Mouse (Mus musculus) heart, embryonic 10.5 days (tissue): Measurements from ENCODE around the gene Calcoco1. TPM values are rescaled to one million over a fixed set of nuclear protein-coding genes. Genes with fewer than 3 reads are reported as not detected.

Experiments used
- DNase-seq: peaks from one replicate; pipeline ENCODE4 v3.0.0-alpha.2; 2017; ENCODE audit warnings: low spot score
- H3K27ac ChIP-seq: fragments of 300-500 bp; sonication (generic); 2 replicates; pipeline ENCODE4 v1.5.1; 2016; ENCODE audit warnings: mild to moderate bottlenecking
- H3K27me3 ChIP-seq: fragments of 300-500 bp; sonication (generic); 2 replicates; pipeline ENCODE4 v1.6.1; 2016; ENCODE audit warnings: mild to moderate bottlenecking; ENCODE audit not compliant: poor library complexity, insufficient read depth, severe bottlenecking
- H3K36me3 ChIP-seq: fragments of 300-500 bp; sonication (generic); 2 replicates; pipeline ENCODE4 v1.6.1; 2016; ENCODE audit warnings: mild to moderate bottlenecking, moderate library complexity
- H3K4me1 ChIP-seq: fragments of 300-500 bp; sonication (generic); 2 replicates; pipeline ENCODE4 v1.6.1; 2016; ENCODE audit warnings: mild to moderate bottlenecking
- H3K4me3 ChIP-seq: fragments of 300-500 bp; sonication (generic); 2 replicates; pipeline ENCODE4 v1.5.1; 2016; ENCODE audit warnings: mild to moderate bottlenecking, moderate library complexity
- H3K9me3 ChIP-seq: fragments of 300-500 bp; sonication (generic); 2 replicates; pipeline ENCODE4 v1.6.1; 2016; ENCODE audit warnings: mild to moderate bottlenecking, moderate library complexity
- WGBS: fragments of 180-500 bp; shearing (Covaris S2); methylation state at CpG from one replicate; pipeline ENCODE4 v1.1.7; 2016; 5-methylcytosine and 5-hydroxymethylcytosine counted together
- polyA plus RNA-seq: library from polyadenylated mRNA; unstranded; fragments of >200 nt; fragmentation: Nextera tagmentation; extraction: Ambion mirVana; gene quantifications from 2 replicates; pipeline ENCODE4 v1.2.1, GENCODE M21; 2016

Gene Calcoco1
- polyA plus RNA-seq, 1 experiment from 2014 or later: 34.2 TPM

DNA sequence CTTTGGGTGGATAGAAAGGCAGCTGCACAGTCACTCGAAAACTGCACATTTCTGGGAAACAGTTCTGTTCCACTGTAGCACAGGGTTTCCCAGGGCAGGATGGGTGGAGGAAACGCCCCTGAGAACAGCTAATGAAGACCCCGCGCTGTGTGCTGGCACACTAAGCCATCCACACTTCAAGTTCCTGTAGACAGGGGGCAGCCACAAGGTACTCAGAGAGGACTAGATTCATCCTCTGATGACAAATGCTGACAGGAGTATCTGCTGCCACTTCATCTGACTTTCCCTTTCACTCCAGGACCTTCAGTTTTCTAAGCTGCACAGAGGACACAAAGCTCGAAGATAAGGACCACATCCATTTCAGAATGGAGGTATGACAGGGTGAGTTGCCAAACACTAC lies 17.2 kb downstream of the Calcoco1 start:
- DNase-seq: no peak
- Histone ChIP-seq H3K27me3 (peaks cover 47% of the 10 kb centered on the region), H3K4me1 (no peaks in the 10 kb centered on the region), H3K27ac (no peak overlapping the region), H3K4me3 (no peak overlapping the region), H3K36me3 (peaks cover 27% of the 10 kb centered on the region), H3K9me3 (no peaks in the 10 kb centered on the region)
- 69% methylated on average over 5 of the region's 5 CpGs for WGBS

DNA sequence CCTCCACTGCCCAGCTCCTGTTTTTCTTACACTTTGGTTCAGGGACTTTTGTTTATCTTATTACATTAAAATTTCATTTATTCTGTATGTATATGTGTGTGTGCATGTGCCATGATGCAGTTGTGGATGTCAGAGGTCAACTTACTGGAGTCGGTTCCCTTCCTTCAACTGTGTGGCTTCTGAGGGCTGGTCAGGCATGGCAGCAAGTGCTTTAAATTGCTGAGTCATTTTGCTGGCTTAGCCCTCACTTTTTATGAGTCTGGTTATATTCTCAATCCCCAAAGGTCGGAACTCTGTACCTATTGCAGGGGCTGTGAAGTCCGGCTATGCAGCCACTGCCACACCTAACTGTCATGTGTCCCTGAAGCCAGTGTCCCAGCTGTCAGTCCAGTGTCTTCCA lies 19.0 kb downstream of the Calcoco1 start:
- WGBS: 83% methylated on average over 3 of the region's 3 CpGs
- no peak overlapping the region for H3K4me3 ChIP-seq
- no peak for DNase-seq
- peaks cover 9% of the 10 kb centered on the region for H3K36me3 ChIP-seq
- H3K27me3 ChIP-seq: peaks cover 54% of the 10 kb centered on the region
- H3K27ac ChIP-seq: no peak overlapping the region
- H3K9me3 ChIP-seq: no peaks in the 10 kb centered on the region
- H3K4me1 ChIP-seq: no peaks in the 10 kb centered on the region

DNA sequence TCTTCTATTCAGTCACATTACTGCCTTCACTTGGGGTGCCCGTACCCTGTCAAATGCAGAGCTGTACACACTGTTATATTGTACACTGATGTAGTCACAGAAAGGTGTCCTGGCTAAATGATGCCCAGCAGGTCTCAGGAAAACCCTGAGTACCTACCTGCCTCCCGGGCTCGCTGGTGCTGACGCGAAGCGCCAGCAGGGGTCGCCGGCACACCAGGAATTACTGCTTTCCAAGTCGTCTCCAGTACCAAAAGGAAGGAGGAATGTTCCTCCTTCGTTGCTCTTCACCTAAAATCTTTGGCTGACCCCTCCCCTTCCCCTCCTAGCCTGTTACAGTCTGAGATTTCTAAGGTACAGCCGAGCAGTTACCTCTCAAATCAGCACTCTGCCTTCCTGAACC lies 23.8 kb downstream of the Calcoco1 start:
- H3K27me3 ChIP-seq: peaks cover 81% of the 10 kb centered on the region
- H3K36me3 ChIP-seq: no peaks in the 10 kb centered on the region
- 3% methylated on average over 11 of the region's 11 CpGs for WGBS
- no peak overlapping the region for H3K27ac ChIP-seq
- H3K4me1 ChIP-seq: peaks cover 2% of the 10 kb centered on the region
- no peak overlapping the region for H3K4me3 ChIP-seq
- H3K9me3 ChIP-seq: no peaks in the 10 kb centered on the region
- no peak for DNase-seq

DNA sequence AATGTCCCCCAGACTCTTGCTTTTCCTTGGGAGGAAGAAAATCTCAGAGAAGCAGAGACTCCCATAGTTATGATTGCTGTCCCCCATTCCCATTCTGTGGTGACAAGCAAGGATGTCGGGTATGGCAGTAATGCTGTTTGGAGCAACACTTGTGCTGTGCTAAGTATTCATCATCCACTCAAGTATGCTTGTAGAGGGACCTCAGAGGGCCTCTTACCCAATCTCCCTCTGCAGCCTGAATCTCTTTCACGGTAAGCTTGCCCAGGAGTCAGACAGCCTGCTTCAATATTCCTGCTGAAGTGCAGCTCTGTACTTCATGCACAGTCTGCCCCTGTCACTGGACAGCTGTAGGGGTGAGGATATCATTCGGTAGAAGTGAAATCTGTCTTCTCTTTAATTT lies 25.1 kb downstream of the Calcoco1 start:
- Histone ChIP-seq H3K36me3 (no peaks in the 10 kb centered on the region), H3K4me1 (peaks cover 13% of the 10 kb centered on the region), H3K27me3 (peaks cover 94% of the 10 kb centered on the region), H3K4me3 (no peak overlapping the region), H3K9me3 (no peaks in the 10 kb centered on the region), H3K27ac (no peak overlapping the region)
- no peak for DNase-seq
- 52% methylated on average over 3 of the region's 3 CpGs for WGBS

DNA sequence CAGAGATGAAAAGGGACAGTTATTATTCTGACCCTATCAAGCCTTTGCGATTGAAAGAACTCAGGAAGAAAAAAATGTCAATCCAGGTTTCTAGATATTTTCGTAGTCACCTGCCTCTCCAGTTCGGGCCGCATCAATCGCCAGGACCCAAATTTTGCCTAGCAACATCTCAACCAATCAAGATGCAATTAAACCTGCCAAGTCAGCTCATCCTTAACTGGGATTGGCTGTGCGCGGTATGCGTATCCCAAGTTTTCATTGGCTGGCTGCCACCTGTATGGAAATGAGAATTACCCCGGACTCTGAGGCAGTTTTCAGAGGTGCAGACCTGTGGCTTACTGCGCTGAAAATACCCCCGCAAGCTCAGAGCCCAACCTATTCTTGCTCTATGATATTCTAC lies 28.4 kb downstream of the Calcoco1 start:
- Histone ChIP-seq H3K4me1 (peaks cover 18% of the 10 kb centered on the region), H3K9me3 (no peaks in the 10 kb centered on the region), H3K27ac (no peak overlapping the region), H3K4me3 (peak overlapping the region; percentile 67), H3K36me3 (no peaks in the 10 kb centered on the region), H3K27me3 (peaks cover 89% of the 10 kb centered on the region)
- 0% methylated on average over 11 of the region's 11 CpGs for WGBS
- DNase-seq: no peak

DNA sequence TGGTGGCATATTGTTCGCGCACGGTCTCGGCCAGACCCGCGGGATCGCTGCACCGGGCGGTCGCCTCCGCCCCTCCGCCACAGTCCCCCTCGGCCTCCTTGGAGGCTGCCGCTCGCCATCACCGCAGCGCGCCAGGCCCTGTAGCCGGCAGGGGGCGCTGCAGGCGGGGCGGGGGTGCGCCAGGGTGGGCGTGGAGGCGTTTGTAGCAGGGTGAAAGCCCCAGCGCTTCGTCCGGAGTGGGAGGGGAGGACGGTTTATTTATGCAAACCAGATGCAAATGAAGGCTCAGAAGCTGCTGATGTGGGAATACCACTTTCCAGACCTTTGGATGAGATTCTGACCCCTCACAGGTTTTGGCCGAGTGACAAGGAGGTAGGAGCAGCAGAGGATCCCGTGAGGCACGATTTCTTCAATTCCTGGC lies 29.0 kb downstream of the Calcoco1 start:
- peaks cover 83% of the 10 kb centered on the region for H3K27me3 ChIP-seq
- H3K4me3 ChIP-seq: peak overlapping the region; percentile 67
- peaks cover 18% of the 10 kb centered on the region for H3K4me1 ChIP-seq
- peak; percentile 84 for DNase-seq
- H3K36me3 ChIP-seq: no peaks in the 10 kb centered on the region
- H3K27ac ChIP-seq: peak overlapping the region; percentile 57; the same call in 1 of the 2 replicates
- WGBS: under 1% methylated on average over 32 of the region's 32 CpGs
- H3K9me3 ChIP-seq: no peaks in the 10 kb centered on the region

DNA sequence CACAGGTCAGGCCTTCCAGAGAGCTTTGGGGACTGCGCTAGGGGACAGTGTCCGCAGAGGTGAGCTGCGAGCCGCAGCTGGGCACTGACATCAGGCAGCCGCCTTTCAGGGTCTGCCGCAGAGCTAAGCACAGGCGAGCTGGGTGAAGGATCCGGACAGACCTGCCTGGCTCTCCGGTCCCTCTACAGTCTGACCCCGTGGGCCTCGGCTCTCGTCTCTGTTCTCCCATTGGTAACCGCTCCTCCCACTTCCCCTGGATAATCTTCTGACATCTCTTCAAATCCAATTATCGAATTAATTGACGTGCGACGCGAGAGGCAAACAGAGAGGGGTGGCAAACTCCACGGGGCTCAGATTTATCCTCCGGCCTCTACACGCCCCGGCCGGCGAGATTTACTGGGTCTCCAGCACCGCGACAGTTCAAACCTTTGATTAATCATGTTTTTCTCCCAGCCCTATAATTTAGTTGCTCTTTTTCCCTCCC lies 29.6 kb downstream of the Calcoco1 start:
- Histone ChIP-seq H3K36me3 (no peaks in the 10 kb centered on the region), H3K27me3 (peaks cover 77% of the 10 kb centered on the region), H3K27ac (no peak overlapping the region), H3K4me3 (peak overlapping the region; percentile 67), H3K9me3 (no peaks in the 10 kb centered on the region), H3K4me1 (peaks cover 18% of the 10 kb centered on the region)
- DNase-seq: no peak
- WGBS: under 1% methylated on average over 26 of the region's 26 CpGs

DNA sequence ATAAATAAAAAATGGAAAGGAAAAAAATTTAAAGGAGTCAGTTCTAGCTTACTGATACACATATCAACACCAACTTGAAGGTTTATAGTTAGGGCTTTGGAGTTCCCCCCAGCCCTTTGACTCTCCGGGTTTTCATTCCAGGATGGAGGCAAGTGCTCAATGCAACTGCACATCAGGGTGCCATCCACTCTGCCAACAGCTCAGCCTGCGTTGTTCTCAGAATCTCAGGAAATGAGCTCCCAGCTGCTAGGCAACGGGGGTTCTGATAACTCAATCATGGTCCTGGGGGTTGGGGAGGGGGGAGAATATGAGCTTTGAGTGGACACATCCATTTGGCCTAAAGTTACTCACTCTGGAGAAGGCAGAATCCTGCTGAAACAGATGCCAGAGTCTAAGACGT lies 36.2 kb downstream of the Calcoco1 start:
- WGBS: 16% methylated on average over 4 of the region's 4 CpGs
- peaks cover 21% of the 10 kb centered on the region; the same call in 1 of the 2 replicates for H3K27me3 ChIP-seq
- no peak overlapping the region for H3K27ac ChIP-seq
- DNase-seq: no peak
- no peak overlapping the region for H3K4me3 ChIP-seq
- no peaks in the 10 kb centered on the region for H3K9me3 ChIP-seq
- H3K36me3 ChIP-seq: no peaks in the 10 kb centered on the region
- 0 out of 2 replicates have a peak, but pooled peaks cover 3% of the 10 kb centered on the region for H3K4me1 ChIP-seq

DNA sequence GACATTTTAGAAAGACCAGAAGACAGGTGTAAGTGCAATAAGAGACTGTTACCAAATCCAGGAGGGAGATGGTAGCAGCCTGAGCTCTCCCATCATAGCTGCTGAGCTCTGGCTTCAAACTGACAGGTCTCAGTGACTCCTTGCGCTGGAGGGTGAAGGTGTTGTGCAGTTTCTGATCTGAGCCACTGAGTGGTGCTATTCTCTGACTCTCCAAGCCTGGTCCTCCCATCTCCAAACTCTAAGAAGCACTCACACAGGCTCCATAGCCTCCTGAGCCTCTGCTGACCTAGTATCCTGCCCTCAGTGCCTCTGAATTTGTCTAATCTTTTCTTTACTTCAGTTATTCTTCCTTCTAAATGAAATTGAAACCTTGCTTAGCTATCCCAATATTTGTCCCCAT lies 38.3 kb downstream of the Calcoco1 start:
- Histone ChIP-seq H3K27ac (no peak overlapping the region), H3K4me3 (no peak overlapping the region), H3K4me1 (0 out of 2 replicates have a peak, but pooled peaks cover 3% of the 10 kb centered on the region), H3K9me3 (no peaks in the 10 kb centered on the region), H3K36me3 (no peaks in the 10 kb centered on the region), H3K27me3 (peaks cover 10% of the 10 kb centered on the region; the same call in 1 of the 2 replicates)
- DNase-seq: no peak
- WGBS: 0% methylated on average over 1 of the region's 1 CpGs

DNA sequence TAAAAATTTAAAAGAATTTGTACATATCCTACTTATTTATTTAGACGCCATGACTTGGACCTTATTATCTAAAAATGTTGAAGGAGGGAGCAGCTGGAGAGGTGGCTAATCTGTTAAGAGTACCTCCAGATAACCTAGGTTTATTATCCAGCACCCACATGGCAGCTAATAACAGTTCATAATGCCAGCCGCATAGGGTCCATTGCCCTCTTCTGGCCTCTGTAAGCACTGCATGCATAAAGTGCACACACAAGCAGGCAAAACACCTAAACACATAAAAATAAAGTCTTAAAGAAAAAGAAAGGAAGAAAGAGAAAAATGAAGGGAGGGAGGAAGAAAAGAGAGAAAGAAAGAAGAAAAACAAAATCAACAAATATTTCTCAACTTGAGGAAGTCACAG lies 45.6 kb downstream of the Calcoco1 start:
- 87% methylated on average over 2 of the region's 2 CpGs for WGBS
- DNase-seq: no peak
- no peak overlapping the region for H3K4me3 ChIP-seq

DNA sequence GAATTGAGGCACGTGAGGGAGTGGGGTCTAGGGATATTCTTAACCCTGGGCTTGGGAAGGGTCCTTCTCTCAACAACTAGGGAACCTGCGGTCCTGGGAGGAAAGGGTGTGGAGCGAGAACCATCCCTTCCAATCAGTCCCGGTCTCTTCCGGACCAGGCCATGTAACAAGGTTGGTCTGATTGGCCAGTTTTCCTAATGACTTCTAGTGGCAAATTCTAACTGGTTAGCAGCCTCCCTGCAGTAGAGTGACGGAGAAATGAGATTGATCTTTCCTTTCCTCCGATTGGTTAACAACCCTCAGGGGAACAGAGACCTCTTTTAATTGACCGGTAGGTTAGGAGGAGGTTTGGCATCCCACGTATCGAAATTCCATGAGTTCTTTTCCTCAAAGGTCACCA lies 48.4 kb downstream of the Calcoco1 start:
- DNase-seq: peak; percentile 92
- H3K4me1 ChIP-seq: peaks cover 31% of the 10 kb centered on the region
- peak overlapping the region; percentile 72 for H3K4me3 ChIP-seq
- peaks cover 10% of the 10 kb centered on the region; the same call in 1 of the 2 replicates for H3K36me3 ChIP-seq
- 2% methylated on average over 10 of the region's 10 CpGs for WGBS
- H3K9me3 ChIP-seq: no peaks in the 10 kb centered on the region
- H3K27me3 ChIP-seq: no peaks in the 10 kb centered on the region
- H3K27ac ChIP-seq: peak overlapping the region; percentile 100

More for the DNA sequence above, 45.6 kb downstream of the Calcoco1 start:
- peaks cover 21% of the 10 kb centered on the region for H3K4me1 ChIP-seq
- no peaks in the 10 kb centered on the region for H3K36me3 ChIP-seq
- H3K27me3 ChIP-seq: no peaks in the 10 kb centered on the region
- no peaks in the 10 kb centered on the region for H3K9me3 ChIP-seq
- no peak overlapping the region for H3K27ac ChIP-seq

DNA sequence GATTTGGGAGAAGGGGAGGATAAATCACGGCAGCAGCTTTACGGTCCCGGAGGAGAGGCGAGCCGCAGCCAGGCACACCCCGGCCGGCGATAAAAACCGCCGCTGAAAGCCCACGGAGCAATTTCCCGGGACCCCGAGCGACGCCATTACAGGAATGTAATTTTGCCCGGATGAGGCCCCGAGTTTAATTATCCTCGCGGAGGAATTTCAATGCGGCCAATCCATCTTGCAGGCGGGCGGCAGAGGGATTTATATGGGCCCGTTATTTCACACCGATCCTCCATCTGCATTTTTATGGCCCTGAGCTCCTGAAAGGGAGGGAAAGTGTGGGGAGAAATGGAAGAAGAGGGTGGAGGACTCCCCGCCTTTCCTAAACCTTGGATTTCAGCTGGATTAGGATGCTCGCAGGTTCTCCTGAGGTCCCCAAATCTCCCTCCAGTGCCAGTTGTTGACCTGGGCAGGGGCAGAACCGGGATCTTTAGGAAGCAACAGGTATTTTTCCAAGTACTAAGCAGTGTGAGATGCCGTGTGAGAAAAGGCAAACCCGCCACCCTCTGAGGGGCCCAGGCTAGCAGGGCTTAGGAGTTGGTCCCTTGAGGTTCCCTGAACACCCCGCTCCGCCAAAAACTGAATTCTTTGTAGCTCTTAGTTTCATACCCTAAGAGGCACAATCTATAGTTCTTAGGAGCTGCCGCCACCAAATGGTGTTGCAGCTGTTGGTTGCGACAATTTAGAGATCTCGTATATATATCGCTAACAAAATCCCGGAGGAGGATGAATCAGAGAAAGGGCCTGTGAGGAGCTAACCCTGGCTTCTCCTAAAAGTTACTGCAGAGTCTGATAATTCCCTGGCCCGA lies 49.5 kb downstream of the Calcoco1 start, which contains the start of gene Atp5g2:
Gene Atp5g2 (minus strand): TSS at position 138 of the 857 bp plus-strand sequence.
- 5% methylated on average over 37 of the region's 37 CpGs for WGBS
- Histone ChIP-seq H3K9me3 (no peaks in the 10 kb centered on the region), H3K27me3 (no peaks in the 10 kb centered on the region), H3K4me1 (peaks cover 31% of the 10 kb centered on the region), H3K27ac (peak within 1 kb of the TSS; percentile 100), H3K4me3 (peak within 1 kb of the TSS; percentile 72), H3K36me3 (peaks cover 16% of the 10 kb centered on the region)
- DNase-seq: no peak

DNA sequence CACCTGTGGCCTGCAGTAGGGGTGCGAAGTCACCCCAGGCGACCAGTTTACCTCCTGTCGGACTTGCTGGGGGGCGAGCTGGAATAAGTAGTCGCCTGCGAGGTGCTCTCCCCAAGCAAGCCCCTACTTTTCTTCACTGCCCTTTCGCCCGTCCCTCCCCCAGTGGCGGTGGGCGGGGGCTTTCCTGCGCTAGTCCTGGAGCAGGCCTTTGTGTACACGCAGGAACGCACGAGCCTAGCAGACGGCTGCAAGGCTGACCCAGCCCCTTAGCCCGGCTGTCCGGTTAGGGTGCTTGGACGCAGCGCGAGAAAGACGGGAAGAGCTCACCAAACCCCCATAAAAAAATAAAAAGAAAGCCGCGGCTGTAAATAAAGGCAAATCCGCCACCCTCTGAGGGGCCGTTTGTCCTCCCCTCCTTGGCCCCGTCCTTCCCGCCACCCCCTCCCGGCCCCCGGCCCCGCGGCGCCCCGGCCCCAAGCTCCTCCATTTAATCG lies 50.2 kb downstream of the Calcoco1 start:
- peak overlapping the region; percentile 100 for H3K27ac ChIP-seq
- H3K9me3 ChIP-seq: no peaks in the 10 kb centered on the region
- H3K27me3 ChIP-seq: no peaks in the 10 kb centered on the region
- WGBS: under 1% methylated on average over 34 of the region's 34 CpGs
- peaks cover 23% of the 10 kb centered on the region for H3K36me3 ChIP-seq
- peak; percentile 93 for DNase-seq
- H3K4me3 ChIP-seq: peak overlapping the region; percentile 72
- H3K4me1 ChIP-seq: peaks cover 31% of the 10 kb centered on the region
